Comparison of ENCODE assay signal across 28 mouse cellular contexts in genomic region chr7:129862966-129863365, GRCm38 (mm10).
"Had no signal": no experiment of that assay in that cellular context is flagged by ENCODE, and none has a peak within 500 bp of the region (broad histone marks: within the 10 kb centered on the region; RNA-seq: fewer than 3 reads in every experiment).

No protein-coding gene starts in this region.

- DNase-seq: left cerebral cortex, postnatal 4 days; liver; liver, embryonic 13.5 days; liver, postnatal 0 days; lung, adult 18-20 months; lung, adult 2 months; lung, embryonic 14.5 days; lung, postnatal 10 days; lung, postnatal 14 days; lung, postnatal 36 days; lung, postnatal 4 days; midbrain, embryonic 14.5 days had no signal

- H3K4me1 ChIP-seq: limb, embryonic 10.5 days; limb, embryonic 12.5 days; limb, embryonic 13.5 days; liver, embryonic 12.5 days; liver, embryonic 13.5 days; liver, embryonic 15.5 days; megakaryocyte, embryonic 14.5 days; midbrain, embryonic 10.5 days; midbrain, embryonic 12.5 days; midbrain, embryonic 13.5 days; midbrain, embryonic 15.5 days; neural tube, embryonic 12.5 days had no signal

- H3K4me3 ChIP-seq: limb, embryonic 10.5 days; limb, embryonic 12.5 days; limb, embryonic 13.5 days; limb, embryonic 15.5 days; liver, embryonic 12.5 days; liver, embryonic 13.5 days; liver, embryonic 15.5 days; lung, embryonic 15.5 days; megakaryocyte, embryonic 14.5 days; midbrain, embryonic 10.5 days; midbrain, embryonic 12.5 days; midbrain, embryonic 13.5 days; midbrain, embryonic 15.5 days; myocyte; neural tube, embryonic 12.5 days had no signal

- H3K27me3 ChIP-seq: limb, embryonic 12.5 days; limb, embryonic 13.5 days; limb, embryonic 15.5 days; liver, embryonic 12.5 days; liver, embryonic 13.5 days; liver, embryonic 15.5 days; lung, embryonic 15.5 days; megakaryocyte, embryonic 14.5 days; midbrain, embryonic 12.5 days; midbrain, embryonic 13.5 days; midbrain, embryonic 15.5 days; neural tube, embryonic 12.5 days had no signal

- H3K36me3 ChIP-seq: limb, embryonic 10.5 days; limb, embryonic 12.5 days; limb, embryonic 13.5 days; limb, embryonic 15.5 days; liver, embryonic 12.5 days; liver, embryonic 13.5 days; liver, embryonic 15.5 days; lung, embryonic 15.5 days; midbrain, embryonic 10.5 days; midbrain, embryonic 12.5 days; midbrain, embryonic 13.5 days; midbrain, embryonic 15.5 days; neural tube, embryonic 12.5 days had no signal

- H3K27ac ChIP-seq: limb, embryonic 10.5 days; limb, embryonic 12.5 days; limb, embryonic 13.5 days; limb, embryonic 15.5 days; liver, embryonic 12.5 days; liver, embryonic 13.5 days; liver, embryonic 14.5 days; liver, embryonic 15.5 days; lung, embryonic 15.5 days; macrophage; midbrain, embryonic 10.5 days; midbrain, embryonic 12.5 days; midbrain, embryonic 13.5 days; midbrain, embryonic 15.5 days; neural tube, embryonic 12.5 days had no signal
